Mouse (Mus musculus) C2C12 (cell line): ENCODE data around the gene Phb2. TPM values are rescaled to one million over a fixed set of nuclear protein-coding genes. Genes with fewer than 3 reads are reported as not detected.

ENCODE experiments used
- H3K27me3 ChIP-seq: one replicate; pipeline ENCODE4 v1.6.1; 2011; ENCODE audit not compliant: control insufficient read depth, insufficient read depth, insufficient read length
- H3K36me3 ChIP-seq: one replicate; pipeline ENCODE4 v1.6.1; 2011; ENCODE audit not compliant: control insufficient read depth, insufficient read depth
- H3K4me3 ChIP-seq: one replicate; pipeline ENCODE4 v1.5.1; 2011; ENCODE audit warnings: mild to moderate bottlenecking, control low read depth; ENCODE audit not compliant: poor library complexity, insufficient read depth, severe bottlenecking
- H3K79me2 ChIP-seq: one replicate; pipeline ENCODE4 v1.6.1; 2011; ENCODE audit not compliant: control insufficient read depth, insufficient read depth
- H3K79me3 ChIP-seq: one replicate; pipeline ENCODE4 v1.6.1; 2011; ENCODE audit warnings: low read depth, control low read depth
- H3ac ChIP-seq: one replicate; pipeline ENCODE3; 2011; ENCODE audit warnings: low read depth; ENCODE audit not compliant: control insufficient read depth, insufficient read length
- CEBPB ChIP-seq: IDR thresholded peaks from one replicate; pipeline ENCODE4 v1.6.1; 2011; ENCODE audit warnings: low read depth, mild to moderate bottlenecking, control low read depth, moderate library complexity
- CTCF ChIP-seq: IDR thresholded peaks from one replicate; pipeline ENCODE4 v1.5.1; 2011; ENCODE audit not compliant: control insufficient read depth, insufficient read depth, insufficient read length
- FOSL1 ChIP-seq: IDR thresholded peaks from one replicate; pipeline ENCODE4 v1.8.0; 2011; ENCODE audit warnings: mild to moderate bottlenecking, low read length; ENCODE audit not compliant: poor library complexity, insufficient read depth, severe bottlenecking
- MAX ChIP-seq: IDR thresholded peaks from one replicate; pipeline ENCODE4 v1.6.1; 2011; ENCODE audit warnings: mild to moderate bottlenecking, control low read depth
- MYOD1 ChIP-seq: IDR thresholded peaks from one replicate; pipeline ENCODE4 v1.6.1; 2011; ENCODE audit warnings: low read depth; ENCODE audit not compliant: control insufficient read depth, insufficient read length
- MYOG ChIP-seq: IDR thresholded peaks from one replicate; pipeline ENCODE4 v1.6.1; 2011; ENCODE audit not compliant: control insufficient read depth, insufficient read length; ENCODE audit errors: extremely low read depth
- USF1 ChIP-seq: IDR thresholded peaks from one replicate; pipeline ENCODE4 v1.6.1; 2011; ENCODE audit warnings: low read depth, mild to moderate bottlenecking, control low read depth, moderate library complexity
- microRNA-seq: library from miRNA; unstranded; fragments of <30 nt; microRNA quantifications from one replicate; pipeline ENCODE4, GENCODE M21; 2019; ENCODE audit warnings: borderline microRNAs expressed
- polyA plus RNA-seq: library from polyadenylated mRNA; unstranded; fragments of >200 nt; fragmentation: generic; extraction: Trizol; gene quantifications from one replicate; pipeline ENCODE4 v1.2.1, GENCODE M21; 2012; ENCODE audit warnings: missing spikeins

Phb2 gene
- polyA plus RNA-seq, 1 experiment: 456 TPM

- TF ChIP-seq MAX (no peak), CTCF (no peak), MYOG (no peak), MYOD1 (no peak), USF1 (no peak), CEBPB (no peak), FOSL1 (no peak)
- H3K79me3 ChIP-seq: peaks cover 23% of the 10 kb centered on the region
- no peak overlapping the region for H3ac ChIP-seq
- H3K79me2 ChIP-seq: peaks cover 32% of the 10 kb centered on the region
- peaks cover 5% of the 10 kb centered on the region for H3K36me3 ChIP-seq
- no peak overlapping the region for H3K4me3 ChIP-seq
- H3K27me3 ChIP-seq: no peaks in the 10 kb centered on the region
Measured at GRCm38 (mm10) chr6:124758849-124759232, 46.7 kb downstream of the Phb2 start.

- peaks cover 4% of the 10 kb centered on the region for H3K36me3 ChIP-seq
- no peak for TF ChIP-seq USF1
- TF ChIP-seq CTCF: peak; percentile 87
- no peak for TF ChIP-seq MYOD1
- no peaks in the 10 kb centered on the region for H3K27me3 ChIP-seq
- H3K4me3 ChIP-seq: no peak overlapping the region
- H3K79me2 ChIP-seq: peaks cover 28% of the 10 kb centered on the region
- H3K79me3 ChIP-seq: peaks cover 19% of the 10 kb centered on the region
- peak overlapping the region; percentile 20 for H3ac ChIP-seq
Measured at GRCm38 (mm10) chr6:124759259-124759658, 47.1 kb downstream of the Phb2 start.

- H3K79me3 ChIP-seq: no peaks in the 10 kb centered on the region
- H3K27me3 ChIP-seq: no peaks in the 10 kb centered on the region
- TF ChIP-seq CEBPB (no peak), MYOD1 (no peak)
Measured at GRCm38 (mm10) chr6:124765951-124766350, 53.8 kb downstream of the Phb2 start.

More at GRCm38 (mm10) chr6:124765951-124766350, 53.8 kb downstream of the Phb2 start:
- H3K36me3 ChIP-seq: no peaks in the 10 kb centered on the region
- no peak overlapping the region for H3K4me3 ChIP-seq
- no peaks in the 10 kb centered on the region for H3K79me2 ChIP-seq
- no peak overlapping the region for H3ac ChIP-seq

Small RNAs within 50 kb of the gene (microRNA-seq; reads per million reads assigned to microRNA genes)
- gene Mir141 (3.0 reads per million, percentile 46 among the genes with 10 or more reads in this experiment), gene Mir200c (9.4 reads per million, percentile 58 among the genes with 10 or more reads in this experiment)

Other genes starting within 250 kb of the Phb2 start
- gene Clstn3, start 247.5 kb upstream of the Phb2 start, polyA plus RNA-seq: 1.8 TPM
- 0.50 TPM for gene C1rl, start 219.2 kb upstream of the Phb2 start, polyA plus RNA-seq
- 0.62 TPM for gene C1ra, start 199.9 kb upstream of the Phb2 start, polyA plus RNA-seq
- gene C1s1, start 170.0 kb upstream of the Phb2 start, polyA plus RNA-seq: 0.05 TPM
- gene C1rb, start 142.0 kb upstream of the Phb2 start, polyA plus RNA-seq: not detected
- 0.04 TPM for gene C1s2, start 76.3 kb upstream of the Phb2 start, polyA plus RNA-seq
- 55.4 TPM for gene Lpcat3, start 49.3 kb upstream of the Phb2 start, polyA plus RNA-seq
- gene Emg1, start 158 bp upstream of the Phb2 start, polyA plus RNA-seq: 208 TPM
- gene Ptpn6, start 26.4 kb downstream of the Phb2 start, polyA plus RNA-seq: 8.2 TPM
- gene Grcc10, start 29.0 kb downstream of the Phb2 start, polyA plus RNA-seq: 294 TPM
- gene Gm45234, start 43.7 kb downstream of the Phb2 start, polyA plus RNA-seq: not detected
- 47.0 TPM for gene Atn1, start 44.2 kb downstream of the Phb2 start, polyA plus RNA-seq
- gene Eno2, start 57.3 kb downstream of the Phb2 start, polyA plus RNA-seq: 5.5 TPM
- 0.13 TPM for gene Lrrc23, start 67.4 kb downstream of the Phb2 start, polyA plus RNA-seq
- gene Spsb2, start 96.3 kb downstream of the Phb2 start, polyA plus RNA-seq: 24.8 TPM
- gene Tpi1, start 102.0 kb downstream of the Phb2 start, polyA plus RNA-seq: 604 TPM
- 132 TPM for gene Usp5, start 117.1 kb downstream of the Phb2 start, polyA plus RNA-seq
- 69.9 TPM for gene Cdca3, start 117.2 kb downstream of the Phb2 start, polyA plus RNA-seq
- not detected for gene Gnb3, start 127.9 kb downstream of the Phb2 start, polyA plus RNA-seq
- gene P3h3, start 145.4 kb downstream of the Phb2 start, polyA plus RNA-seq: 1.1 TPM
- 0.05 TPM for gene Gpr162, start 151.6 kb downstream of the Phb2 start, polyA plus RNA-seq
- gene Cd4, start 175.9 kb downstream of the Phb2 start, polyA plus RNA-seq: not detected
- 0.44 TPM for gene Lag3, start 199.4 kb downstream of the Phb2 start, polyA plus RNA-seq
- 1,903 TPM for gene Ptms, start 207.8 kb downstream of the Phb2 start, polyA plus RNA-seq
- 547 TPM for gene Mlf2, start 219.1 kb downstream of the Phb2 start, polyA plus RNA-seq